8 mouse cellular contexts compared by ENCODE assay signal in the genomic region with DNA sequence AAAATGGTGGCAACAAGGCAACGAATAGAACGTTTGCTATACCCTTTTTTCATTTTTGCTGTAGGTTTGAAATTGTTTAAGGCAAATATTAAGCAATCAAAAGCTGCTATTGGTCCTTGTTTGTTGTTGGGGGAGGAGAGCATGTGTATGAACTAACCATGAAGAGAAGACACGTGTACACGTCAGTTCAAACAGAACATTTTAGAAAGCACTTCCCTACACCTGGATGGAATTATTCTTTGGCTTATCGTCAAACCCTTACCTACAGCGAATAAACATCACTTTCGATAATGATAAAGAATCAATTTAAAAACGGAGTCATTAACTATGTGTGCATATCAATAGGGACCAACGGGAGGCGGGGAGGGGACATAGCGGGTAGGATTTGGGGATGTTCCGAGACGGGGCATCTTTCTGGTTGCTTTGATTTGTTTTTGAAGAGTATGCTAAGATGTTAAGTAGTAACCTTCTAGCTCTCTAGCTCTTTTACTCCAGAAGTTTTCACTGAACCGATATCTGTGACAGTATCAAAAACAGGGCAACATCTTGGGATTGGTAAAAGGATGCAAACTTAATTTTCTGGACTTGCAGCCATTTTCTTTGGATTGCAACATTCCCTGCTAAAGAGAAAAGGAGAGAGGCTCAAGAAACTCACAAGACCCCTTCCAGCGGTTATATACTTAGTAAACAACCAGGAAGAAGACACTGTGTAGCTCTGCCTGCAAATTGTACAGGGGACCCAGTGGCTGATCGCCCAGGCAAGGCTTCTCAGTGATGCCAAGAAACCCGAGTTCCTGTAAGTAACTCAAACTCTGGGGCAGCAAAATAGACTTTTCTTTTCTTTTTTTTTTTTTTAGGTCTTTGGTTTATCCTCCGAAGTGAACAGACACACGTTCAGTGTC. TPM values are rescaled to one million over a fixed set of nuclear protein-coding genes. Genes with fewer than 3 reads are reported as not detected.
A peak's percentile ranks its signal among the peaks of the same experiment; 100 is the strongest.
DNase-seq lines count a peak whose midpoint lies in the region; ATAC-seq and TF ChIP-seq lines count a peak whose summit lies in the region.

No protein-coding gene starts in this region.

- no peak for DNase-seq in kidney, postnatal 25 days
- DNase-seq in MN1 (ENCODE audit: low spot score) (peak; percentile 21), liver (peak; percentile 29)
- no peak for DNase-seq in forebrain, postnatal 0 days
- DNase-seq in adrenal gland, adult 8-10 months, result no peak
- DNase-seq in frontal cortex, postnatal 10 days (ENCODE audit: low spot score in 2 of 2), result no peak

- peak overlapping the region; percentile 48 for H3K27ac ChIP-seq in kidney, embryonic 14.5 days (ENCODE audit: low read depth, low read length)
- H3K27ac ChIP-seq in forebrain, postnatal 0 days (ENCODE audit: low read depth, low read length), result no peak overlapping the region
- H3K27ac ChIP-seq in stomach, embryonic 14.5 days (ENCODE audit: low read length), result no peak overlapping the region

- no peaks in the 10 kb centered on the region for H3K9me3 ChIP-seq in kidney, embryonic 14.5 days (ENCODE audit: control insufficient read depth, low read length)
- H3K9me3 ChIP-seq in forebrain, postnatal 0 days (ENCODE audit: low read length), result no peaks in the 10 kb centered on the region
- no peaks in the 10 kb centered on the region for H3K9me3 ChIP-seq in stomach, embryonic 14.5 days (ENCODE audit: control insufficient read depth, low read depth, low read length)

- no peaks in the 10 kb centered on the region for H3K36me3 ChIP-seq in kidney, embryonic 14.5 days (ENCODE audit: control insufficient read depth, insufficient read depth, low read length)
- no peaks in the 10 kb centered on the region for H3K36me3 ChIP-seq in forebrain, postnatal 0 days (ENCODE audit: insufficient read depth)
- H3K36me3 ChIP-seq in stomach, embryonic 14.5 days (ENCODE audit: control insufficient read depth, insufficient read depth, low read length), result no peaks in the 10 kb centered on the region

- under 1% methylated on average over 19 of the region's 19 CpGs for WGBS in kidney, embryonic 14.5 days
- WGBS in forebrain, postnatal 0 days, result under 1% methylated on average over 19 of the region's 19 CpGs
- under 1% methylated on average over 19 of the region's 19 CpGs for WGBS in stomach, embryonic 14.5 days

- no peak for TF ChIP-seq CTCF in forebrain, postnatal 0 days (IDR thresholded peaks at IDR 0.05; ENCODE audit: low read depth)

- peak overlapping the region; percentile 81 for H3K4me3 ChIP-seq in kidney, embryonic 14.5 days (ENCODE audit: low read length)
- H3K4me3 ChIP-seq in forebrain, postnatal 0 days (ENCODE audit: low read depth, low read length), result peak overlapping the region; percentile 72
- H3K4me3 ChIP-seq in stomach, embryonic 14.5 days (ENCODE audit: low read depth, low read length), result peak overlapping the region; percentile 68

- H3K4me2 ChIP-seq in kidney, embryonic 14.5 days (replicated peaks; ENCODE audit: low read depth, low read length), result peak overlapping the region; percentile 92
- peak overlapping the region; percentile 98 for H3K4me2 ChIP-seq in forebrain, postnatal 0 days (ENCODE audit: low read depth)
- H3K4me2 ChIP-seq in stomach, embryonic 14.5 days (replicated peaks; ENCODE audit: low read depth, low read length), result peak overlapping the region; percentile 96

- no peaks in the 10 kb centered on the region for H3K27me3 ChIP-seq in kidney, embryonic 14.5 days (ENCODE audit: control insufficient read depth, insufficient read depth, low read length)
- no peaks in the 10 kb centered on the region for H3K27me3 ChIP-seq in forebrain, postnatal 0 days (ENCODE audit: insufficient read depth, low read length)
- no peaks in the 10 kb centered on the region for H3K27me3 ChIP-seq in stomach, embryonic 14.5 days (ENCODE audit: control insufficient read depth, insufficient read depth, low read length)

- peaks cover 3% of the 10 kb centered on the region; the same call in 1 of the 2 replicates for H3K4me1 ChIP-seq in kidney, embryonic 14.5 days (ENCODE audit: control insufficient read depth, insufficient read depth, low read length)
- no peaks in the 10 kb centered on the region for H3K4me1 ChIP-seq in forebrain, postnatal 0 days (ENCODE audit: insufficient read depth)
- no peaks in the 10 kb centered on the region; the same call in 1 of the 2 replicates for H3K4me1 ChIP-seq in stomach, embryonic 14.5 days (ENCODE audit: control insufficient read depth, insufficient read depth, low read length)

- H3K9ac ChIP-seq in kidney, embryonic 14.5 days (ENCODE audit: low read depth, low read length), result peak overlapping the region; percentile 65
- peak overlapping the region; percentile 40 for H3K9ac ChIP-seq in forebrain, postnatal 0 days
- H3K9ac ChIP-seq in stomach, embryonic 14.5 days (replicated peaks; ENCODE audit: low read depth, low read length), result peak overlapping the region; percentile 18

- no peak for ATAC-seq in kidney, embryonic 14.5 days (ENCODE audit: low FRiP score, low TSS enrichment)
- no peak for ATAC-seq in forebrain, postnatal 0 days
- no peak for ATAC-seq in stomach, embryonic 14.5 days (ENCODE audit: insufficient number of reproducible peaks, insufficient read depth, low FRiP score, low read depth)

RNA-seq across cellular contexts. Expression of a gene that starts 22.5 kb away (rescaled TPM):
- polyA plus RNA-seq in kidney, embryonic 14.5 days (2014; fragmentation: Nextera tagmentation; extraction: Ambion mirVana), result 0.20 and 0.30 TPM in 2 replicates
- 0.54 and 1.6 TPM in 2 replicates for total RNA-seq in forebrain, postnatal 0 days (2014; rRNA removed)
- polyA plus RNA-seq in forebrain, postnatal 0 days (2015; fragmentation: Nextera tagmentation; extraction: Ambion mirVana), result 0.82 and 1.4 TPM in 2 replicates
- 0.20 TPM in 1 of 2 replicates, not detected in the other for polyA plus RNA-seq in stomach, embryonic 14.5 days (2014; fragmentation: Nextera tagmentation; extraction: Ambion mirVana)
- under 1 TPM in 1 of 4 experiments, not detected in 3; 0.27 TPM for total RNA-seq in adrenal gland, adult 8-10 months (2022)

RNA-seq across cellular contexts. Expression of a gene that starts 50.3 kb away (rescaled TPM):
- 0.20 TPM in 1 of 2 replicates, not detected in the other for polyA plus RNA-seq in kidney, embryonic 14.5 days (2014; fragmentation: Nextera tagmentation; extraction: Ambion mirVana)
- total RNA-seq in forebrain, postnatal 0 days (2014; rRNA removed), result not detected in 2 replicates
- polyA plus RNA-seq in forebrain, postnatal 0 days (2015; fragmentation: Nextera tagmentation; extraction: Ambion mirVana), result not detected in 2 replicates
- not detected in 2 replicates for polyA plus RNA-seq in stomach, embryonic 14.5 days (2014; fragmentation: Nextera tagmentation; extraction: Ambion mirVana)
- total RNA-seq in adrenal gland, adult 8-10 months (2022), result not detected

RNA-seq across cellular contexts. Expression of a gene that starts 55.3 kb away (rescaled TPM):
- 91.1 and 148 TPM in 2 replicates for polyA plus RNA-seq in kidney, embryonic 14.5 days (2014; fragmentation: Nextera tagmentation; extraction: Ambion mirVana)
- total RNA-seq in forebrain, postnatal 0 days (2014; rRNA removed), result 122 and 176 TPM in 2 replicates
- polyA plus RNA-seq in forebrain, postnatal 0 days (2015; fragmentation: Nextera tagmentation; extraction: Ambion mirVana), result 116 and 135 TPM in 2 replicates
- polyA plus RNA-seq in stomach, embryonic 14.5 days (2014; fragmentation: Nextera tagmentation; extraction: Ambion mirVana), result 155 and 168 TPM in 2 replicates
- 100 to 1,000 TPM; 374 to 825 (median 652) TPM for total RNA-seq in adrenal gland, adult 8-10 months (2022)

Comparison
In these comparisons a context has a peak if more than half of its experiments do, and no peak if none do; other contexts are left out.
1. DNase-seq: peak in MN1 (single experiment) and liver (single experiment); none in kidney, postnatal 25 days (0 of 2), forebrain, postnatal 0 days (single experiment), adrenal gland, adult 8-10 months (single experiment) and frontal cortex, postnatal 10 days (0 of 2).
2. Peak in every context shown above with its lines, with median percentiles within 50 percentile points of each other: H3K4me2 ChIP-seq, H3K4me3 ChIP-seq and H3K9ac ChIP-seq.